Mouse (Mus musculus) liver, embryonic 16.5 days (tissue): ENCODE results near the gene Dnajc10. TPM values are rescaled to one million over a fixed set of nuclear protein-coding genes. Genes with fewer than 3 reads are reported as not detected.

ENCODE experiments used
- ATAC-seq: fragments of 200-750 bp; cut with Nextera tagmentation; 2 replicates; pipeline ENCODE4 v1.8.0; 2017; ENCODE audit warnings: low read depth, mild to moderate bottlenecking, moderate number of reproducible peaks, moderate library complexity
- H3K27ac ChIP-seq: fragments of 300-500 bp; sonication (generic); 2 replicates; pipeline ENCODE4 v1.5.1; 2014; ENCODE audit warnings: mild to moderate bottlenecking, low read length
- H3K27me3 ChIP-seq: fragments of 300-500 bp; sonication (generic); 2 replicates; pipeline ENCODE4 v1.6.1; 2014; ENCODE audit warnings: low read depth, low read length, mixed read lengths; ENCODE audit not compliant: control insufficient read depth, insufficient read depth
- H3K36me3 ChIP-seq: fragments of 300-500 bp; sonication (generic); 2 replicates; pipeline ENCODE4 v1.6.1; 2014; ENCODE audit warnings: mild to moderate bottlenecking; ENCODE audit not compliant: control insufficient read depth, insufficient read depth
- H3K4me1 ChIP-seq: fragments of 300-500 bp; sonication (generic); 2 replicates; pipeline ENCODE4 v1.6.1; 2014; ENCODE audit warnings: low read depth, low read length, mixed read lengths; ENCODE audit not compliant: control insufficient read depth
- H3K4me2 ChIP-seq: fragments of 300-500 bp; sonication (generic); 2 replicates; pipeline ENCODE4 v1.6.1; 2014; ENCODE audit warnings: low read depth, low read length, mixed read lengths
- H3K4me3 ChIP-seq: fragments of 300-500 bp; sonication (generic); 2 replicates; pipeline ENCODE4 v1.5.1; 2014; ENCODE audit warnings: low read depth, mild to moderate bottlenecking, low read length
- H3K9ac ChIP-seq: fragments of 300-500 bp; sonication (generic); 2 replicates; pipeline ENCODE4 v1.6.1; 2014; ENCODE audit warnings: low read depth, low read length
- H3K9me3 ChIP-seq: fragments of 300-500 bp; sonication (generic); replicated peaks from 2 replicates; pipeline ENCODE4 v1.6.1; 2016; ENCODE audit warnings: low read length; ENCODE audit not compliant: control insufficient read depth
- WGBS: fragments of 180-500 bp; shearing (Covaris S2); extraction: QIAGEN DNeasy Blood & Tissue Kit; methylation state at CpG from one replicate; pipeline ENCODE4 v1.1.7; 2014; ENCODE audit not compliant: insufficient replicate concordance; 5-methylcytosine and 5-hydroxymethylcytosine counted together
- polyA plus RNA-seq: library from polyadenylated mRNA; unstranded; fragments of >200 nt; fragmentation: Nextera tagmentation; extraction: Ambion mirVana; gene quantifications from 2 replicates; pipeline ENCODE4 v1.2.1, GENCODE M21; 2015

The Dnajc10 gene
- polyA plus RNA-seq, 1 experiment from 2014 or later = 16.7 TPM

- Histone ChIP-seq H3K27me3 (no peaks in the 10 kb centered on the region), H3K36me3 (no peaks in the 10 kb centered on the region), H3K9ac (no peak overlapping the region), H3K4me1 (no peaks in the 10 kb centered on the region), H3K4me3 (no peak overlapping the region), H3K27ac (no peak overlapping the region), H3K9me3 (no peaks in the 10 kb centered on the region), H3K4me2 (no peak overlapping the region)
- no peak for ATAC-seq
These were observed 59.6 kb downstream of the Dnajc10 start for GRCm38 (mm10) chr2:80374892-80375291.

GRCm38 (mm10) chr2:80379848-80380247 lies 64.6 kb downstream of the Dnajc10 start:
- H3K9me3 ChIP-seq = no peaks in the 10 kb centered on the region
- ATAC-seq = no peak
- no peak overlapping the region for H3K9ac ChIP-seq
- no peaks in the 10 kb centered on the region for H3K4me1 ChIP-seq
- no peak overlapping the region for H3K4me2 ChIP-seq
- no peak overlapping the region for H3K4me3 ChIP-seq
- no peak overlapping the region for H3K27ac ChIP-seq
- 74% methylated on average over 5 of the region's 5 CpGs for WGBS
- H3K36me3 ChIP-seq = no peaks in the 10 kb centered on the region
- no peaks in the 10 kb centered on the region for H3K27me3 ChIP-seq

GRCm38 (mm10) chr2:80384447-80384846 lies 69.2 kb downstream of the Dnajc10 start:
- H3K9ac ChIP-seq = no peak overlapping the region
- no peaks in the 10 kb centered on the region for H3K27me3 ChIP-seq
- H3K9me3 ChIP-seq = no peaks in the 10 kb centered on the region
- H3K27ac ChIP-seq = no peak overlapping the region
- no peaks in the 10 kb centered on the region for H3K4me1 ChIP-seq
- H3K36me3 ChIP-seq = no peaks in the 10 kb centered on the region
- no peak overlapping the region for H3K4me3 ChIP-seq
- no peak overlapping the region for H3K4me2 ChIP-seq
- WGBS = 38% methylated on average over 4 of the region's 4 CpGs
- ATAC-seq = no peak

GRCm38 (mm10) chr2:80386255-80386654 lies 71.0 kb downstream of the Dnajc10 start:
- Histone ChIP-seq H3K9ac (no peak overlapping the region), H3K4me1 (no peaks in the 10 kb centered on the region), H3K9me3 (no peaks in the 10 kb centered on the region), H3K4me2 (no peak overlapping the region), H3K36me3 (no peaks in the 10 kb centered on the region), H3K4me3 (no peak overlapping the region), H3K27ac (no peak overlapping the region), H3K27me3 (no peaks in the 10 kb centered on the region)
- WGBS = 72% methylated on average over 2 of the region's 2 CpGs
- ATAC-seq = no peak

- Histone ChIP-seq H3K9ac (no peak overlapping the region), H3K4me1 (no peaks in the 10 kb centered on the region), H3K27ac (no peak overlapping the region), H3K4me3 (no peak overlapping the region), H3K27me3 (no peaks in the 10 kb centered on the region), H3K4me2 (no peak overlapping the region), H3K9me3 (no peaks in the 10 kb centered on the region), H3K36me3 (no peaks in the 10 kb centered on the region)
- no peak for ATAC-seq
- WGBS = 66% methylated on average over 9 of the region's 9 CpGs
These were observed 72.4 kb downstream of the Dnajc10 start for GRCm38 (mm10) chr2:80387668-80388067.

- Histone ChIP-seq H3K36me3 (no peaks in the 10 kb centered on the region), H3K9ac (no peak overlapping the region), H3K9me3 (no peaks in the 10 kb centered on the region), H3K4me3 (no peak overlapping the region), H3K4me1 (no peaks in the 10 kb centered on the region), H3K27me3 (no peaks in the 10 kb centered on the region), H3K27ac (no peak overlapping the region), H3K4me2 (no peak overlapping the region)
- 63% methylated on average over 3 of the region's 3 CpGs for WGBS
- ATAC-seq = no peak
These were observed 73.1 kb downstream of the Dnajc10 start for GRCm38 (mm10) chr2:80388341-80388740.

GRCm38 (mm10) chr2:80396057-80396456 lies 80.8 kb downstream of the Dnajc10 start:
- Histone ChIP-seq H3K4me1 (no peaks in the 10 kb centered on the region), H3K27me3 (no peaks in the 10 kb centered on the region), H3K36me3 (no peaks in the 10 kb centered on the region), H3K4me2 (no peak overlapping the region), H3K4me3 (no peak overlapping the region), H3K27ac (no peak overlapping the region), H3K9me3 (no peaks in the 10 kb centered on the region), H3K9ac (no peak overlapping the region)
- no peak for ATAC-seq
- WGBS = 48% methylated on average over 7 of the region's 7 CpGs

GRCm38 (mm10) chr2:80396864-80397263 lies 81.6 kb downstream of the Dnajc10 start:
- Histone ChIP-seq H3K9ac (no peak overlapping the region), H3K36me3 (no peaks in the 10 kb centered on the region), H3K27me3 (no peaks in the 10 kb centered on the region), H3K4me3 (no peak overlapping the region), H3K4me1 (no peaks in the 10 kb centered on the region), H3K27ac (no peak overlapping the region), H3K9me3 (no peaks in the 10 kb centered on the region), H3K4me2 (no peak overlapping the region)
- no peak for ATAC-seq
- 58% methylated on average over 3 of the region's 3 CpGs for WGBS

GRCm38 (mm10) chr2:80398595-80399099 lies 83.4 kb downstream of the Dnajc10 start:
- Histone ChIP-seq H3K4me1 (no peaks in the 10 kb centered on the region), H3K27ac (no peak overlapping the region), H3K4me2 (no peak overlapping the region), H3K9ac (no peak overlapping the region), H3K27me3 (no peaks in the 10 kb centered on the region), H3K4me3 (no peak overlapping the region), H3K36me3 (no peaks in the 10 kb centered on the region), H3K9me3 (no peaks in the 10 kb centered on the region)
- WGBS = 36% methylated on average over 3 of the region's 3 CpGs
- no peak for ATAC-seq
